Mouse (Mus musculus) ovary, postnatal 10 days (tissue): ENCODE results near the gene Bag3.
"Not testable (repeated sequence)": the region's sequence is repeated elsewhere in the genome, so short reads cannot be mapped to it uniquely, and the experiment has no call there.

Experiments used
- DNase-seq: peaks from one replicate; pipeline ENCODE4 v3.0.0; 2022; ENCODE audit warnings: low spot score

The Bag3 gene

DNA sequence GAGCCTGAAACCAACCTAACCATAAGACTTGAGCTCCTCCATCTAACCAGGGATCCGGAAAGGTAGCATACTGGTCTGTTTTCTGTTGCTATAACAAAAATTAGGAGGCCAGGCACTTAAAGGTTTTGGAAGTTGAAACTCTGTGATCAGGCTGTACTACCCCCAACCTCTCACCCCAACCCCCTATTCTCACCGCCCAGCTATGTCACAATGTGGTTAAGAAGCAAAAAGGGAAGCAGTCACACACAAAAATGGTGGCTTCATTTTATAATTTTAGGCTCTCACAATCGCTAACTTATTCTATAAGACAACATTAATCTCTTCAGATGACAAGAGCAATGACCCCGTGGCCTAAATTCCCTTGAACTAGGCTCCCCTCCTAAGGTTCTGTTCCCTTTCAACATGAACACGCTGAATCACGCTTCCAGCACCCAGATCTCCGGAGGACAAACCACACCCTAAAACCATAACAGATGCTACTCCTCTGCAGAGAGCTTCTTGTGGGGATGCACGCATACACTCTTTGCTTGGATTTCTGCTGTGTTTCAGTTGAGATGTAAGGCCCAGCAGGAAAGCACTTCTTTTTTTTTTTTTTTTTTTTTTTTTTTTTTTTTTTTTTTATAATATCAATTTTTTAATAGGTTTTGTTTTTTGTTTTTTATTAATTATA is 46.7 kb downstream of the Bag3 start:
- no peak for DNase-seq

DNA sequence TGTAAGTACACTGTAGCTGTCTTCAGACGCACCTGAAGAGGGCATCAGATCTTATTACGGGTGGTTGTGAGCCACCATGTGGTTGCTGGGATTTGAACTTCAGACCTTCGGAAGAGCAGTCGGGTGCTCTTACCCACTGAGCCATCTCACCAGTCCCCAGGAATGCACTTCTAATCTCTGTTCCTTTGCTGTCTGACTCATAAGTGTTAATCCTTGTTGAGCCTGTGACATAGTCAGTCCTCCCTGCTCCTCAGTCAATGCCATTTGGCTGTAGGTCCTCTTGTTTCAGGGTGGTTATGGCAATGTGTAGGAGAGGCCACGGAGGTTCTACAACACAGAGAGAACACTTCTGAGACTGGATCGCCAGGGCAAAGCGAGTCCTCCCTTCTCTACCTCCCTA is 47.2 kb downstream of the Bag3 start:
- DNase-seq, result not testable (repeated sequence)

DNA sequence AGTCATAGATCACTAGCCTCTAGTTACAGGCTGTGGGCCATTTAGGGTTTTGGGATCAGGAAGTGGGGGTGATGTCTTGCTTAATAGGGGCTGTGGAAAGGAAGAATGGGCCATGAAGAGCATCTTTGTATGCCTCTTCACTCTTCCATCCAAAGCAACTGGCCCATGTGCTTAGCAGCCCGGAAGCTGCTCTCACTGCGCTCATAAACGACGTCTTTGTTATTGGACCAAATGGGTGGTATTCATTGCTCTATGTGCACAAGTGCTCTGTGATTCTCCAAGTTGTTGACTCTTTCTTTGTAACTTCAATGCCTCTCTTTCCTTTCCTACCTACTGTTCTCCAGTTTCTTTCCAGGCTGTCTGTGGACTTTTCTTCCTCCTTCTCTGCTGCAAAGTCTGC is 48.6 kb downstream of the Bag3 start:
- no peak for DNase-seq

DNA sequence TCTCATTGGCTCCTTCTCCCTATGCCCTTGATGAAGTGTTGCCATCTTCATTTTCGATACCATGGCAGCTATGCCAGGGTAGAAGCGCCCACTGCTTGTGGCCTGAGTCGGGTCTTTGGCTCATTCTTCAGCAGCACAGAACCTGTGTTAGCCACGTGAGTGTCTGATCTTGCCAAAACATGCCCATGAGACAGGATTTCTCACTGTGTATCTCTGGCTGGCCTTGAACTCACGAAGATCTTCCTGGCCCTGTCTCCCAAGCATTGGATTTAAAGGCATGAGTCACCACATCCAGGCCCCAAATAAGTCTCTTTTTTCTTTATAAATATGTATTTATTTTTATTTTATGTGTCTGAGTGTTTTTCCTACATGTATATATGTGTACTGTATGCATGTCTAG is 51.8 kb downstream of the Bag3 start:
- no peak for DNase-seq

DNA sequence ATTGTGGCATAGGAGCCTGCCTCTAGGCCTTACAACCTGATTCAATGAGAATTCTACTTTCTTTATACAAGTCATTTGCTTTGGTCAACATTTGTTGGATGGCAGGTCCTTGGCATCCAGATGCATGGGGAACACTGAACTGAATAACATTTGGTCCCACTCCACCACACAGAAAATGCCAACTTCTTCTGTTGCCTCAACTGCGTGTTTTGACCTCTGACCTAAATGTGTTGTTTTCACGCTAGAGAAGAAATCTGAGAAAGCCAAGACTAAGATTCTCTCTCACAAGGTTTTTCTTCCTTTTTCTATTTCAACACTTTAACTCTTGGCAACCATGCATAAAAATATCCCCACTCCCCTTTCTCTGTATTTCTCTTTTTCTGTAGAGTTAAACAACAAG is 52.4 kb downstream of the Bag3 start:
- DNase-seq, result no peak

DNA sequence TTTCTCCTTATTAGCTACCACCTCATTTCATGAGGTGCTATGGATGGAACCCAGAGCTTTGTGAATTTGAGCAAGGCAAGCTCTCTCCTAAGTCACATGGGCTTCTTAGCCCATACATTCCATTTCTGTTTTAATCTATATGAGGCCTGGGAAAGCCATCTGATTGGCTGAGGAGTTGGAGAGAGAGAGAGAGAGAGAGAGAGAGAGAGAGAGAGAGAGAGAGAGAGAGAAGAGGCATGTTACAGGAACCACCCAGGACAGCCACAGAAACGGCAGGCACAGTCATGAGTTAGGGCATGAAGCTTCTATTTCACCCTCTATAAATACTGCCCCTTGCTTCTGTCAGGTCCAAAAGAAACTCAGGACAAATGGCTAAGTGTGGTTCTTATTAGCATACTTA is 54.2 kb downstream of the Bag3 start:
- no peak for DNase-seq

DNA sequence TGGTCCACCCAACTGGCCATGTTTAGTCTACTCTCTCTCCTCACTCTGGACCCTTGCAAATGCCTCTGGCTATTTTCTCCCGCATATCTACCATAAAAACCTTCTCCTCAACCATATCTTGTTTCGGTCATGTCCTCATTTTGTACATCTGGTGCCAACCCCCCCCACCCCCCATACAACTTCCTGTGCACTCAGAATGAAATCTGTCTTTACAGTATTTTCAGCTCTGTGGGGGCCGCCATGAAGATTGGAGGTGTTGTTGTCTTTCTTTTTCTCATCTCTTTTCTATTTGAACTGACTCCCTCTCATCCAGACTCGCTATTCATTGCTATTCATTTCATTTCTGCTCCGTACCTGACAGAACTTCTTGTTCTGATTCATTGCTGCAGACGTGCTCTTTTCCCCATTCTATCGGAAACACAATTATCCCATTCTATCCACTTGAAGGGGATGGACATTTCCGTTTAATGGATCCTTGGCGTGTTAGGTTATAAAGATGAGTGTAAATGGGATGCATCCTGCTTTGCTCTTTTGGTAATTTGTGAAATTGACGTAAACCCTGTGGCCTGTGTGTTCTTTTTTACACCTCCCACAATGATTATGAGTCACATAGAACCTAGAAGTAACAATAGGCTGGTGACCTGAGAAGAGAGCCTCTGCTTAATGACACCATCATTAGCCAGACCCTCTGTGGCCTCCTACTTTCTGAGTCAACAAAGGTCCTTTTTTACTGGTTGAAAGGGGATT is 55.0 kb downstream of the Bag3 start:
- no peak for DNase-seq

DNA sequence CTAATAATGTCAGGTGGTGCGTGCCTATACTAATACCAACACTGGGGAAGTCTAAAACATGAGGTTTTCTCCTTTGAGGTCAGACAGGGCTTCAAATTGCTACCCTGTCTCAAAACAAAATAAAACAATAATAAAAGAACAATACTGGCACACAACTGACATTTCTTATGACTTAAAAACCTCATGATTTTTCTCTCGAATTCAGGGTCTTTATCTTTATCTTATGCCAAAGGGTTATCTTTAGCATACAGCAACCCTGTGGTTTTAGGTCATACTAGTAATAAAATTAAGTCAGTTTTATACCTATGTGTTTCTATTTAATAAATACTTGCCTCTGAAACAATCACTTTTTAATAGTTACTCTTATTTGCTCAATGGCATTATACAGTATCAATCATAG is 56.0 kb downstream of the Bag3 start:
- no peak for DNase-seq

DNA sequence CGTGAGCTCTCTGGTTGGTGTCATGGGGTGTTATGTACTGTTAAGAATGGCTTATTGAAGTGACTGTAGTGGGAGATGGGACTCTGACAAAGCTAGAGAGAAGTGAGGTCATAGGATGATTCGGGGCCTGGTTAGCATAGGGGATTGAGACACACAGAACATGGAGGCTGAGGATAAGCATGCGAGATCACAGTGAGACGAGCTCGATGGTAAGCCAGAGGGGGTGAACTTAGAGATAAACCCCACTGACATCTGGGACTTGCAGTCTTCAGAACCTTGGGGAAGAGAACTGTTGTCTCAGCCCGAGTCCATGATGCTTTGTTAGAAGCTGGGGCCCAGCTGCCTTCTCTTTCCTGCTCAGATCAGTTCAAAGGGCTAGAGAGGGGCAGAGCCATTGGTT is 56.9 kb downstream of the Bag3 start:
- no peak for DNase-seq

DNA sequence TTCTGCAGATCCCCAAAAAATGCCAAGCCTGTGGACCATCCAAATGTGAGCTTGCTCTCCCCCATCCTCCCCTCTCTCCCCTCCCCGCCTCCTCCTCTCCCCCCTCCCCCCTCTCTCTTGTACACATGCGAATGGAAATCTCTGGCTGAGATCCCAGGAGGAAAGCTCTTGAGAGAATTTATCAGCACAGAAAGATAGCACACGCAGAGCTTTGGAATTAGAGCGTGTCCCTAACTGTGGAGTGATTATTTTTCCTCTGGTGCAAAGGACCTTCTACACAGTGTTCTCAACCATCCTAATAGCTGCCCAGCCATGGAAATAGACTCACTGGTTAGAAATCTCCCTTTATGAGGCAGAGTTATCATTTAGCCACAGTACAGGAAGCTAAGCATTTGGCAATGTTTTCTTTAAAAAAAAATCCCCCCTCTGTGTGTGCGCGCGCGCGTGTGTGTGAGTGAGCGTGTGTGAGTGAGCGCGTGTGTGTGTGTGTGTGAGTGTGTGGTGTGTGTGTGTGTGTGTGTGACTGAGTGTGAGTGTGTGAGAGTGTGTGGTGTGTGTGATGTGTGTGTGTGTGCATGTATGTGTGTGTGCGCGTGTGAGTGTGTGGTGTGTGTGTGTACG is 58.6 kb downstream of the Bag3 start:
- no peak for DNase-seq

DNA sequence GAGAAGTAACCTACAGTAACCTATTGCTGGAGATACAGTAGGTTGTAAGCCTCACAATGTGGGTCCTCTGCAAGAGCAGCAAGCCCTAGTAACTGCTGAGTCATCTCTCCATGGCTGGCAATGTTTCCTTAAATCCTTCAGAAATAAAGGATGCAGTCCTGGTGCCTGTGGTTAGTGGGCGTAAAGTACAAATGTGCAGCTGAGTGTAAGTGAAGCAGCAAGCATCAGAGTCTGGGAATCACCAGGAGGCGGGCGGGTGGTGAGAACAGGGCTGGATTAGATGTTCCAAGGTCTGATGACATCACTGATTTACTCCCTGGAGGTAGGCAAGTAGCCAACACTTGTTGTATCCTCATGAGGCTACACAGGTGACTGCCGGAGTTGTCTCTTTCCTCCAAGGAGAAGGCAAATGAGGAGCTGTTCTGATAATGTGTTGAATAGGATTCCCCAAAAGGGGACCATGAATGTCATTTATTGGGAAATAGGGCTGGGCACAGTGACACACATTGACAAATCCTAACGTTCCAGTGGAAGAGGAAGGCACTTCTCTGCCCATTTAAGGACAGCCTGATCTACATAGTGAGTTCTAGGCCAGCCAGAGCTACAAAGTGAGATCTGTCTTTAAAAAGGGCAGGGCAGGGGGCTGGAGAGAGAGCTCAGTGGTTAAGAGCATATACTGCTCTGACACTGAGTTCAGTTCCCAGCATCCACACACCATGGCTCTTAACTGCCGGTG is 60.0 kb downstream of the Bag3 start:
- no peak for DNase-seq

DNA sequence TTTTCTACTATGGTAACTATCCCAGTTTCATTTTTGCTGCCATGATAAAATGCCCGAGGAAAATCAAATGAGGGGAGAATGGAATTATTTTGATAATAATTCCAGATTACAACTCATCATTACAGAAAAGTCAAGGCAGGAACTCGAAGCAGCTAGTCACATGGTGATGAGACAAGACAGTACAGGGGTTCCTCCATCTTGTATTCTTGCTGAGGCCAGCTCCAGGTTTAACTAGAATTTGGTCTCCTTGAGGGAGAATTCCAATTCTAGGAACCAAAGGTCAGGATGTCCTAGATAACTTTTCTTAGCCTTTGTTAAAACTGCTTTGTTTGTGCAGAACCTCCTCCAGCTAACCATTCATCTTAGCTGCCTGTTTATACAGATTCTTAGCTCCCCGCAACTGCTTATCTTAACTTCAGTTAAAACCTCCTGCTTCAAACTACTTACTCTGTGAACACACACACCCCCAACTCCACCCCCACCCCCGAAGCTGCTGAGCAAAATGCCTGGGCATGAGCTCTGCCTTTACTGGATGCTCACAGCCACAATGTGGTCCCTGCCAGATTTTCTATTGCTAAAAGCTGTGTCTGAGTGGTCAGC is 64.0 kb downstream of the Bag3 start:
- no peak for DNase-seq

DNA sequence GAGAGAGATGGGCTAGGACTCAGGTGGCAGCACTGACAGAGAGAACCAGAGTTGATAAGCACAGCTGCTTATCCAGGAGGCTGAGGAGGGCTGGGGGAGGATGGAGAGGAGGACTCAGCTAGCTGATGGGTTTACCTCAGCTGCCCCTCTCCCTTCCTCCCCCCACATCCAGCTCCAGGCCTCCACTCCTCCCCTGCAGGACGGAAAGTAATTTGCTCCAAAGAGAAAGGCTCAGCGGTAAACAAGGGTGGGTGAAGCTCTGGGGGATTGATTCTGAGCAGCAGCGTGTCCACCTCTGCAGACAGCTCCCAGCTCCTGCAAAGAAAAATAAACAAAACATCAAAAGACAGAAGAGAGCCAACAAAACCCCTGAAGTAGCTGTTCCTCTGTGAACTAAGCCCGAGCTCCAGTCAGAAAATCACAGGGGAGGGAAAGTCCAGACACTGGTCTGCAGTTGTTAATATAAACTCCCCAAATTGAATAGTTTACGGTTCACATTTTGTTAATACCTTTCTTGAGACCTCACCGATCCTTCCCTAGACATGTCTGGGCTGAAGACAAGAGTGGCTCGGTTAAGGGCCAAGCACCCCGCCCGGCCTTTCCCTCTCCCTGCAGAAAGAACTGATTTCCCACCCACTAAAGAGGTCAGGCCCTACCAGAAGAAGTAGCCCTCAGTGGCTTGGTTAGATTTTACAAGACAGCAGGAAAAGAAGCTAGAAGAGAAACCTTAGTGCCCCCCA is 68.1 kb downstream of the Bag3 start:
- DNase-seq, result no peak

DNA sequence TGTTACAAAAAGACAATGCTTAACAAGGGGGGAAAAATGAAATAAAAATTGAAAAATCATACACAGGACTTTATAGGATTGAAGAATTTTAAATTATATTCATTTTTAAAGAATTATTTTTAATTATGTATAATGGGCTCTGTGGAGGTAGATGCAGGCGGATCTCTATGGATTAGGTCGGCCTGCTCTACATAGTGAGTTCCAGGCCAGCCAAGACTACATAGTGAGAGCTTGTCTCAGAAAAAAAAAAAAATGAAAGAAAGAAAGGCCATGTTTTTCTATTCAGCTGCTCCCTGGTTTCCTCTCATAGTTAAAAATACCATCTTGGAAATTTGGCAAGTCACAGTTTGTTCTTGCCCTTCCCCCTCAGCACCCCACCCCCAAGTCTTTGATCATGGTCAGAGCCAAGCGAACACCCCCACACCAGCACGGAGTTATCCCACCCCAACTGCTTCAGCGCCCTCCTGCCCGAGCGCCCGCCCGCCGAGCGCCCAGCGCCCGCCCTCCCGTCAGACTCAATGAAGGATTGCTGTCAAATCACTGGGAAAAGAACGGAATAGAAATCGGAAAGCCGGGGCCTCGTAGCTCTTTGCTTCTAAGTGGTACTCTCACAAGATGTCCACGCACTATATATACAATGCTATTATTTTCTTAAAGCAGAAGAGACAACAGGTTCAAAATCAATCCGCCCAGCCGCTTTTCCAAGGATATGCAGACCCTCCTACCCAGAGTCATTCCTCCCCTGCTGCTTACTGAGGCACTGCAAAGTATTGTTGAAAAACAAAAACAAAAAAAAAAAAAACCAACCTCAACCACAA is 68.9 kb downstream of the Bag3 start:
- DNase-seq, result no peak

DNA sequence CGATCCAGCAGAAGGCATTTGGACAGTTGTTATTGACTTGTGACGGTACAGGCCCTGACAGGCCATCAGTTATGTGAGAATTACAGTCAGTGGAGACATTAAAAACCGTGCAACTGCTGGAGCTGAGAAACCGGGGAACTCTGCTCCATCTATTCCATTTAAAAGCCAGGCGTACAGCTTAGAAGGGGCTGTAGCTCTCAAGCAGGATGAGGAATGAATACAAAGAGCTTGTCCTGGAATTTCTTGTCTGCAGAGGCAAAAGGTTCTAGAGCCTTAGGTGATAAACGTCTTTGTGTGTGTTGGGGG is 69.5 kb downstream of the Bag3 start:
- no peak for DNase-seq

DNA sequence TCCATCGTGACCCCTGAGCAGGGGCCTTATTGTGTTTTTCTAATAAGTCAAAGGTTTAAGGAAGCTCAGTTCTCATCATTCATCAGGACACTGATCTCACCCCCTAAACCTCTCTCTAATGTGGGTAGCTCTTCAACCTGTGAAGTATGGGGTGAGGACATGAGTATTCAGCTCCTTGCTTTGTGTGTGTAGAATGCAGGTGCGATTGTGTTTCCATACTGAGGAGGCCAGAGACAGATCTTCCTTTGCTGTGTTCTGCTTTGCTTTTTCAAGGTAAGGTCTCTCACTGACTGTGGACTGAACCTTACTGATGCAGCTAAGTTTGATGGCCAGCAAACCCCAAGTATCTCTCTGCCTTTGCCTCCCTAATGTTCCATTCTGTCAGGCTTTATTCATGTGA is 72.9 kb downstream of the Bag3 start:
- no peak for DNase-seq
